Mouse (Mus musculus): ENCODE measurements around the gene 4930426L09Rik.

GRCm38 (mm10) chr2:19037907-19038570, 39.9 kb downstream of the 4930426L09Rik start:
- TF ChIP-seq POLR2A (IDR thresholded peaks at IDR 0.05; ENCODE audit: insufficient read depth, low read depth, low read length), result no peak
- no peak for TF ChIP-seq CTCF (IDR thresholded peaks at IDR 0.05)

Data from heart, adult 2 months (tissue).